Mouse (Mus musculus) layer of hippocampus, postnatal 25 days (tissue): ENCODE results near the gene Ccdc70. TPM values are rescaled to one million over a fixed set of nuclear protein-coding genes. Genes with fewer than 3 reads are reported as not detected.
"Not testable (repeated sequence)": the region's sequence is repeated elsewhere in the genome, so short reads cannot be mapped to it uniquely, and the experiment has no call there.

Source experiments
- DNase-seq, 2 experiments: peaks; one replicate each; pipeline ENCODE4 v3.0.0; 2022; ENCODE audit warnings: mixed read lengths in 2 of 2, low spot score in 1 of 2; ENCODE audit errors: extremely low spot score in 1 of 2
- total RNA-seq, 2 experiments: library from RNA; stranded (reverse); gene quantifications; 2 replicates each; pipeline ENCODE4 v1.2.3; 2021

Gene Ccdc70
- not detected for total RNA-seq

- DNase-seq: no peak
Observed at GRCm38 (mm10) chr8:21969475-21969874, at the start of gene Ccdc70. Ccdc70 (plus strand) TSS chr8:21969775.

DNA sequence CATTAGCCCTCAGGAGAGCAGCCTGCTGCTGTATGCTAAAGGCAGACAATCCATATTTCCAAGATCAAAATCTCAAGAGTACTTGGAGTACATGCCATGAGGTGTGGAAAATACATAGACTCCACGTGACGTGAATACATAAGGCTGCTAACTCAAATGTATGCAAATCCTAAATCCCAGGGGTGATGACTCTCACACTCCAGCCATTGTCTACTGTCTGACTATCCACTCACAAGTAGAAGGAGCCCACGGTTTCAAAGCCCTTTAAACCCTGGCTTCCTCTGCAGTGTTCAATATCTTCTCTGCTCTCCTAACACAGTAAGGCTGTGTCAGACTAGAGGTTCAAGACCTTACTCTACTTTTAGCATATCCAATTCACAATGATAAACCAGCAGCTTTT lies 38.8 kb upstream of the Ccdc70 start:
- DNase-seq: not testable (repeated sequence)

DNA sequence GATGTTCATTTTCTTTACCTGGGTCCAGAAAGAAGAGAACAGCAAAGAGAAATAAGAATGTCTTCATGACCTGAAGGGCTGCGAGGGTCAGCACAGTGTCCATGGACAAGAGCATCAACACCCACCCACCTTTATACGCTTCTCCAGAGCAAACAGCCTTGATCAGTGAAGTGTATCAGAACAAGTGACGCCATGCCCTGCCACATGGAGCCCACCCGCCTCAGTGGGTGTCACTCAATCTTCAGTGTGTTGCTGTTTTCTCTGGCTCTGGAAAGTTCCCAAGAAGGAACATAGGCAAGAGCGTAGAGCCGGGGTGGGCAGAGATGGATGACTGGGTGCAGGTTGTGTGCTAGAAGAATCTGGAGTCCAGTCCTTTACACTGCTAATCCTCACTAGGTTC lies 37.0 kb upstream of the Ccdc70 start, which contains the start of gene Defb15:
Gene Defb15, minus strand, starts transcription at position 101 of the 400 bp plus-strand sequence.
- DNase-seq: no peak

- not testable (repeated sequence) for DNase-seq
Observed at GRCm38 (mm10) chr8:21938052-21938451, 31.5 kb upstream of the Ccdc70 start, which contains the start of gene Defb35. Defb35 (plus strand) TSS chr8:21938352.

DNA sequence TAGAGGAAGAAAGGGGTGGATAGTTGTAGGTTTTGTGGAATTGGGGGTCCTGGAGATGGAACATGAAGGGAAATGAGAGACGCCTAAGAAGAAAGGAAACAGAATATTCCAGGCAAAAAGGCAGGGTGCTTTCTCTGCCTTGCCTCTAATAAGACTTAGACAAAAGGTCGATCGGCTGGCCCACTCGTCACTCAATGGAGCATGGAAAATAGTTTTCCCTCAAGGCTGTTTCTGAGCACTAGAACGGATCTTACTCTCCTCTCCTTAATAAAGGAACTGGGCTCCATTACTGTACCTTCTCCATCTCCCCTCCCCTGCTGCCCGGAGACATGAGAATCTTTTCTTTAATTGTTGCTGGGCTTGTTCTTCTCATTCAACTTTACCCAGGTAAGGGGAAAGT lies 23.1 kb upstream of the Ccdc70 start, which contains the start of gene Defb13:
Gene Defb13, plus strand, starts transcription at position 301 of the 400 bp plus-strand sequence.
- DNase-seq: no peak

DNA sequence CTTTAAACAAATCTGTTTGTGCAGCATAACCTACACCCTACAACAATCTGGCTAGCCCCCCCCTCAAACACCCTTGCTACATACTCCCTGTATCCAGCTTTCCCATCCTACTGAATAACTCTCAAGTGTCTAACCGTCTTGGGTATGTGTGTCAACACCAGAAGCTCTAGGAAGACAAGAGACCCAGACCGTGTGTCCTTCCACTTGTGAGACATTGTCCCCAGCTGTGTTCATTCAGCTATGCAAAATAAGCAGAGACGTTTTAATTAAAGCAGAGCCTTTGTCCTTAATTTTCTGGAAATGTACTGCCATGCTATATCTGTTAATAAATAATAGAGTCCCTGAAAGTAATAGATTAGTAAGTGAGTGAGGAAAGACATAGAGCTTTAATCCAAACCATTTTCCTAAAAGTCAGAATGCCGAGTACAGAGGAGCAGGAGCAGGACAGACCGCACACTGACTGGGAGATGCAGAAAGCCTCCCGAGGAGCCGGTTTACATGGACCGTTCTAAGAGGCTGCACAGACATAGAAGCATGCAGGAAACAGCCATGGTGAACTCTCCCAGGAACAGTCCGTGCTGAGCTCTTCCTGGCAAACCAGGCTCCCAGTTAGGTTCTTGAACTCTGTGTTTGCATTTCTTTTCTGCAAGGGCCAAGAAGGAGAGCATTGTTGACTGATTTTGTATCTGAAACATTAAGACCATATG lies 22.1 kb upstream of the Ccdc70 start:
- no peak for DNase-seq

GRCm38 (mm10) chr8:21955321-21955720 lies 14.3 kb upstream of the Ccdc70 start:
- DNase-seq: peak; percentile 12 to 61

DNA sequence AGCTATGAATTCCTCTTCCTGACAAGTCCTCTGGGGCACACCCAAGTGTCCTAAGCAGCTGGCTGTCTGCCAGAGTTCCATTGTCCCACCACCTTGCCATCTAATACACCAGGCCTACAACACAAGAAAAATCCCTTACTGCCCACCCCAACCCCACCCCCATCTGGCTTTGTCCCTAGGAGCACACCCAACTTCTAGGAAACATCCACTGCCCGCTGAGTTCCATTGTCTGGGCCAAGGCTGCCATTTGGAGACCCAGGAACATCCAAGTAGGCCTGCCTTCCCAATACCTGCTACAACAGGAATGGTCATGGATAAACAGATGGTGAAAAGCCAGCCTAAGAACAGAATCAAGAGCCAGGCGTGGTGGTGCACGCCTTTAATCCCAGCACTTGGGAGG lies 13.2 kb upstream of the Ccdc70 start:
- no peak for DNase-seq

- no peak for DNase-seq
Observed at GRCm38 (mm10) chr8:21958414-21958813, 11.2 kb upstream of the Ccdc70 start, which contains the start of gene Fam90a1a. Fam90a1a (plus strand) TSS chr8:21958714.

DNA sequence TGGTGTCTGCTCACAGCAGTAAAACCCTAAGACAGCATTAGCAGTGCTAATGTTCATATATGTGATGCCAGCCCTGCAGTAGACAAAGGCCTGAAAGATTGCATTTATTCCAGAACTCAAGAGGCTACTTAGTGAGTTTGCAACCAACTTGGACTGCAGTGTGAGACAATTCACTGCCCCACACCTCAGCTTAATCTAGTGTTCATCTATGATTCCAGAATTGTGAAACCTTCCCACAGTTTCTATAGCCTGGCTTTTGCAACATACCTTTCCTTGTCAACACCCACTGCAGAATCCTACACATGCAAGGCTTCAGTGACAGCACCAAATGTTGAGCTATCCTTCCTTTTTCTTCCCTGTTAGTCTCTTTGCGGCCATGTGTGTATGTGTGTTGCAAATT lies 2.9 kb upstream of the Ccdc70 start:
- DNase-seq: no peak

DNA sequence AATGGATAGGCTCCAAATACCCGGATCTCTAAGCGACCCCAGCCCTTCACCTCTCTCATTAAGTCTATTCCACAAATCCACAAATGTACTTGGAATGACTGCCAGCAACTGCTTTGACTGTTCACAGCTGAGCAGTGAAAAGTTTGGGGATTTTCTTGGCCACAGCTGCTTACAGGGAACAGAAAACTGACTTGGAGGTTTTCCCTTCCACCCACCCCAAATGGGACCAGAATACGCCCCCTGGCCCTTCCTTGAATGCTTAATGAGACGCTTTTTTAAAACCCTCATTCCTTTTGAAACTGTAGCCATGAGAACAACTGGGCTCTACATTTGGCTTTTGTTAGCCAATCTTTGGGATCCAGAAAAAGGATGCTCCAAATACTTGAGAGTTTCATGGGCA lies 8.6 kb downstream of the Ccdc70 start:
- DNase-seq: no peak

DNA sequence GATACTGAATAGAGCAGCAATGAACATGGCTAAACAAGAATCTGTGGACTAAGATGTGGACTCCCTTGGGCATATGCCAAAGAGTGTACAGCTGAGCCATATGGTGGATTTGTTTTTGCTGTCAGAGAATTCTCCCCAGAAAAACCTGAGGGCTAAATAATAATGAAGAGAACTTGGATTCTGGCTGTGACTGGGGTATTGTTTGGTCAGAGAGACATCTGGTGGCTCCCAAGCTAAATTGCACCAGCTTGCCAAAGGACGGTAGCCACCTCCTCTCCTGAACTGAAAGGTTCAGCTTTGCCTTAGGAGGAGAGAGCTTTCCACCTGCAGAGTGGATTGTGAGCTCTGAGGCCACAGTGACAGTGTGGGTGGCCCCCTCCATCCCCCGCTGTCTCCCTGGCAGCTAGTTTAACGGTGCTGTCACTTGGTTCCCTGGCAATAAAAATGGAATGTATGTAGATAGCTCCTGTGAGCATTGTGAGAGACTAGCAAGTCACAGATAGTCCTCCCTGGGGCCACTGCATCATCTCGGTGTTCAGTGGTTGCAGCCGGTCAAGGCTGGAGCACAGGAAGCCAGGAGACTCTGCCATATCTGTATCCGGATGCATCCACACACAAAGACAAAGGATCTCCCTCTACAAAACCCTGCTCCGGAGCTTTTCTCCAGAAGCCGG lies 12.2 kb downstream of the Ccdc70 start:
- peak in 1 of 2 experiments; percentile 6 for DNase-seq

- peak in 1 of 2 experiments; percentile 47 for DNase-seq
Observed at GRCm38 (mm10) chr8:21992184-21992583, 22.6 kb downstream of the Ccdc70 start.

DNA sequence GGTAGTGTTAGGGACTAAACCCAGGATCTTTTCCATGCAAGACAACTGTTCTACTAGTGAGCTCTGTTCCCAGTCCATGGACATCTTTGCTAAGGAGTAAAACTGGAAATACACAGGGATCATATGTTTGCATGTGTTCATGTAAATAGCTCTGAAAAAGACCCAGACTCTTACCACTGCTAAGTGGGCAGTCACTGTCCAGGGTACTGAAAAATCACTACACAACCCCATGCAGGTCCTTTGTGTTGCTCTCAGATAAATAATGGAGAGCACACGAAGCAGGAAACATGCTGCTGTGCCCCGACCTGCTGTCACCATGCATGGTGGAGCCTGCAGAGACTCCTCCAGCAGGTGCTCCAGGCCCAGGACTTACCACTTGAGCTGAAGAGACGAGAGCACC lies 25.6 kb downstream of the Ccdc70 start:
- DNase-seq: no peak

DNA sequence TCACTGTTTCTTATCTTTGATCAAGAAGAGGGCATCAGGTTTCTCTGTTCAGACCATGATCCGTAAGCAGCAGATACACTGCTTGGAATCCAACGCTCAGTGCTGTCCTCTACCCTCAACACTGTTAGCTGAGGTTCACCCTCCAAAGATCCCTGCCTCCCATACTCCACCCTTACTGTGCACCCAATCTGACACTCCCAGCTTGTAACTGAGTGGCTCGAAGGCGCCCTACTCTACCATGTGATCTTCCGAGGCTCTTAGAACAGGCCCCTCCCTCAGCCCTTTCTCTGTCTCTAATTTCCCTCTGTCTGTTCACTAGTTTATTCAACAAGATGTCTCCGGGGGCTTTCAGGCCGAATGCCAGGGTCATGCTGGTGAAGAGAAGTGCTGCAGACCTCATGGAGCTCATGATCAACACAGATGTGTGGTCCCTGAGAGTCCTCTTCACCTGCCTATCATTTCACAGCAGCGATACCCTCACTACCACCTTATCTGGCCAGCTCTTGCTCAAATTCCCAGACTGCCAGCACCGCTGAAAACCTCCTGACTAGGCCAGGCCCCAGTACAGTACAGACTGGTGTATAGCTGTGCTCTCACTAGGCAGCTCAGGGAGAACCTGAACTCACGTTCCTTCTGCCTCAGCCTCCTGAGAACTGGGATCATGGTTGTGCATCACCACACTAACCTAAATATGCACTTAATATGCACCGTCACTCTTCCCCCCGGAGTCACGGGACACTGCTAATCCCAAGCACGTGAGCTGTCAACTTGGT lies 35.4 kb downstream of the Ccdc70 start:
- no peak for DNase-seq

- no peak for DNase-seq
Observed at GRCm38 (mm10) chr8:22006423-22006822, 36.8 kb downstream of the Ccdc70 start.

DNA sequence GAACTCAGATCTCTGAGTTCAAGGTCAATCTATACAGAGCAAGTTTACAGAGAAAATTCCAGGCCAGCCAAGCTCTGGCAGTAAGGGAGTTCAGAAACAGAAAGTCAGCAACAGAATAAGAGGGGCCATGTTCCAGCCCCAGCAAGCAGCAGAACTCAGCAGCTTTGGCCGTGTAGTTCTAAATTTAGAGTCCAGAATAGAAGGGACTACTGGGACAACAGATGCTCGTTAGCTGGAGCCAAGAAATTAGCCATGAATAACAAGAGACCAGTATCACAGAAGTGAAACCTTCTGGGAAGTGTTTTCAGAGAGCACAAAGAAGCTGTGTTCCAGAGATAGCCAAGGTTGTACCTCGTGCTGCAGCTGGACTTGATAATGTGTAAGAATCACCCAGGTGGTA lies 39.8 kb downstream of the Ccdc70 start:
- no peak for DNase-seq

GRCm38 (mm10) chr8:22013034-22013707 lies 43.6 kb downstream of the Ccdc70 start:
- no peak for DNase-seq

DNA sequence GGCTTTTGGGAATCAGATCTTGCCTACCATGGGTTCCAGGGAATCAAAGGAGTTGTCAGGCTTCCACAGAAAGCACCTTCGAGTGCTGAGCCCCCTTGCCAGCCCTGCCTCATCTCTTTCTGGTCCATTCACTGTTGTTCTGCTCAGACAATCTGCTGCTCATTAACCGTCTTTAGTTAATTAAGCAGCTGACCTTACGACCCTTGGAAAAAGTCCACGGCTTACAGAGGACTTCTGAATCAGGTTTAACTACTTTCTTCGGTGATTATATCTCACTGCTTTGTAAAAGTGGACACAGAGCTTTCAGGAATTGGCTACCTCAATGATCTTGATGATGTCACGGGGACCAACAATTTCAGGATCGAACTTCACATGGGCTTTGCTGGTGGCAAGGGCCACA lies 48.2 kb downstream of the Ccdc70 start:
- no peak for DNase-seq

DNA sequence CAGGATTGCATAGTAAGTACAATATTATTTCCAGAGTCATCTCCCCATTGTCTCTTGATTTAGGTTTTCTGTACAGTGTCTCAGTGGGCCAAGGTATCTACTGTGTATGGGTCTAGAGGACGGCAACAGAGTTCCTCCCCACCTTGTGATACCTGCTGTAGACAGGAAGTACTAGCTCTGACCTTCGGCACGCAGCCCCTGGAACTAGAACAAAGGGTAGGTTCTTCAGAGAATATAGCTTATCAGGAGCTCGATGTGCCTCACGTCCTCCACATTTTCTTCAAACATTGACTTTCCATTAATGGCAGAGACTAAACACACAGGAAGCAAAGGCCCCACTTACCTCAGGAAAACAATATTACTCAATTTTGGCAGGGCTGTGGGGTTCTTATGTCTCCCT lies 49.9 kb downstream of the Ccdc70 start:
- no peak for DNase-seq
